Mouse (Mus musculus) heart, embryonic 14.5 days (tissue): Measurements from ENCODE around the gene Elf1. TPM values are rescaled to one million over a fixed set of nuclear protein-coding genes. Genes with fewer than 3 reads are reported as not detected.

ENCODE experiments used
- ATAC-seq: fragments of 200-750 bp; cut with Nextera tagmentation; 2 replicates; pipeline ENCODE4 v1.8.0; 2017; ENCODE audit warnings: low read depth, moderate TSS enrichment; ENCODE audit not compliant: insufficient number of reproducible peaks, insufficient read depth, low FRiP score
- H3K27ac ChIP-seq, 2 experiments: fragments of 200-500 bp in 1 of 2; fragments of 300-500 bp in 1 of 2; sonication (generic) in 1 of 2; replicated peaks in 1 of 2; 2 replicates each; pipeline ENCODE4 v1.5.1; 2012 to 2014; ENCODE audit warnings: low read depth in 2 of 2, low read length in 2 of 2, control low read depth in 1 of 2, mild to moderate bottlenecking in 1 of 2, mixed read lengths in 1 of 2; ENCODE audit not compliant: control insufficient read depth in 1 of 2, insufficient read depth in 1 of 2
- H3K27me3 ChIP-seq: fragments of 300-500 bp; sonication (generic); 2 replicates; pipeline ENCODE4 v1.6.1; 2014; ENCODE audit warnings: mild to moderate bottlenecking, low read length, control low read depth; ENCODE audit not compliant: control insufficient read depth, insufficient read depth
- H3K36me3 ChIP-seq: fragments of 300-500 bp; sonication (generic); 2 replicates; pipeline ENCODE4 v1.6.1; 2014; ENCODE audit warnings: mild to moderate bottlenecking, control low read depth, low read length, mixed read lengths; ENCODE audit not compliant: control insufficient read depth, insufficient read depth
- H3K4me1 ChIP-seq, 2 experiments: fragments of 200-500 bp in 1 of 2; fragments of 300-500 bp in 1 of 2; sonication (generic) in 1 of 2; 2 replicates each; pipeline ENCODE4 v1.6.1; 2012 to 2014; ENCODE audit warnings: low read length in 2 of 2, control low read depth in 1 of 2, mixed read lengths in 1 of 2; ENCODE audit not compliant: control insufficient read depth in 2 of 2, insufficient read depth in 2 of 2
- H3K4me2 ChIP-seq: fragments of 300-500 bp; sonication (generic); 2 replicates; pipeline ENCODE4 v1.6.1; 2014; ENCODE audit warnings: mild to moderate bottlenecking, low read length
- H3K4me3 ChIP-seq, 2 experiments: fragments of 200-500 bp in 1 of 2; fragments of 300-500 bp in 1 of 2; sonication (generic) in 1 of 2; 2 replicates each; pipeline ENCODE4 v1.5.1; 2012 to 2014; ENCODE audit warnings: low read length in 2 of 2, mild to moderate bottlenecking in 2 of 2, control low read depth in 1 of 2, low read depth in 1 of 2, moderate library complexity in 1 of 2; ENCODE audit not compliant: control insufficient read depth in 1 of 2, insufficient read depth in 1 of 2
- H3K9ac ChIP-seq: fragments of 300-500 bp; sonication (generic); 2 replicates; pipeline ENCODE4 v1.6.1; 2014; ENCODE audit warnings: mild to moderate bottlenecking, low read length
- H3K9me3 ChIP-seq: fragments of 300-500 bp; sonication (generic); 2 replicates; pipeline ENCODE4 v1.6.1; 2016; ENCODE audit warnings: low read length, control low read depth; ENCODE audit not compliant: control insufficient read depth
- WGBS: fragments of 180-500 bp; shearing (Covaris S2); extraction: QIAGEN DNeasy Blood & Tissue Kit; methylation state at CpG from one replicate; pipeline ENCODE4 v1.1.7; 2014; 5-methylcytosine and 5-hydroxymethylcytosine counted together
- microRNA-seq: library from miRNA; unstranded; fragments of <30 nt; microRNA quantifications from one replicate; pipeline ENCODE4, GENCODE M21; 2016
- polyA plus RNA-seq: library from polyadenylated mRNA; unstranded; fragments of >200 nt; fragmentation: Nextera tagmentation; extraction: Ambion mirVana; gene quantifications from 2 replicates; pipeline ENCODE4 v1.2.1, GENCODE M21; 2014

Elf1 gene
- polyA plus RNA-seq, 1 experiment from 2014 or later = 12.0 TPM

DNA sequence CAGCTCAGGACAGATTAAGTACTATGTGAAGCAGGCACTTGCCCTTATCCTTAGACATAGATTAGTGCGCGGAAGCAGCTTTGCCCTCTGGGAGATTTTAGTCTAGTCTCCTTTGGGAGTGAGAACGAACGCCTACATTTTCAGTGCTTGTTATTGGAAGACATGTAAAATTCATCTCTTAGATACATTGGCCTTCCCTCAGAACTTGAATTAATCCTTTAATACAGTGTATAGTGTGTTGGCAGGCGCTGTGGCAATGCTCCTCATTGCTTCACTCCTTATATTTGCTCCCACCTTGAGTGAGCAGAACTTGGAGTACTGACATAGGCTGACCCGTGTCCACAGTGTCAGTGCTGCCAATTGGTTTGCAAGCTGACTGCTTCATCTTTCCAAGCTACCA is 127.3 kb downstream of the Elf1 start:
- Histone ChIP-seq H3K4me1 (no peaks in the 10 kb centered on the region), H3K27me3 (no peaks in the 10 kb centered on the region), H3K4me2 (no peak overlapping the region), H3K36me3 (peaks cover 91% of the 10 kb centered on the region), H3K4me3 (no peak overlapping the region), H3K9ac (no peak overlapping the region), H3K9me3 (no peaks in the 10 kb centered on the region), H3K27ac (no peak overlapping the region)
- WGBS = 90% methylated on average over 6 of the region's 6 CpGs
- no peak for ATAC-seq

DNA sequence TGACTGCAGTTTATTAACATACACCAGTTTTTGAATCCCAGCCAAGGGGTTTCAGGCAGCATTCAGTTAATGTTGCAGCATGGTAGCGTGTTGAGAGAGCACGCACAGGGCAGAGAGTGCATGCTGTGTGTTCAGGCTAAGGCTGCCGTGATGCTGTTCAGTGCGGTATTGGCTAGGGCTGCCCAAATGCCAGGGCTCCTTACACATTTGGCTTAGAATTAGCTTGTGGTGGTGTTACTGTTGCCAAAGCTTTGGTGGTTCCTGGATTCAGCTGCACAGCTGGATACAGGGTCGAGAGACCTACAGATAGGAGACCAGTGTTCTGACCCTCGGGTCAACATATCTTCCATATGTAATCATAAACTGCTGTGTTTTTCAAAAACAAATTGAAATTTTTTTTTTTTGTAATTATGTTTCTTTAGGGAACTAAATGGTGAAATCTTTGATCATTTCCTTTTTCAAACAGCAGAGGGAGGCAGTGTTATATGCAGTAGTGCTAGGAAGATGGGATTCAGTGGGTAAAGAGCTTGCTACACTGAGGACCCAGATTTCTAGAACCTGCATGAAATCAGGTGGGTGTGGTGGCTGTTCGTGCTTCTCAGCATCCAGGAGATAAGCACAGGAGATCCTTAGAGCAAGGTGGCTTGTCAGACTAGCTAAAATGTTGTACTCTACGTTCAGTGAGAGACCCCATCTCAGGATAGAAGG is 136.3 kb downstream of the Elf1 start:
- H3K4me1 ChIP-seq = no peaks in the 10 kb centered on the region; a peak in 1 of 4 replicates
- no peaks in the 10 kb centered on the region for H3K9me3 ChIP-seq
- no peak for ATAC-seq
- no peak overlapping the region for H3K27ac ChIP-seq
- no peak overlapping the region for H3K4me3 ChIP-seq
- peaks cover 71% of the 10 kb centered on the region for H3K36me3 ChIP-seq
- H3K4me2 ChIP-seq = no peak overlapping the region
- H3K27me3 ChIP-seq = no peaks in the 10 kb centered on the region
- no peak overlapping the region for H3K9ac ChIP-seq
- 83% methylated on average over 8 of the region's 8 CpGs for WGBS

GRCm38 (mm10) chr14:79619802-79620201 is 138.8 kb downstream of the Elf1 start:
- no peaks in the 10 kb centered on the region for H3K9me3 ChIP-seq
- H3K36me3 ChIP-seq = peaks cover 69% of the 10 kb centered on the region
- no peak overlapping the region for H3K27ac ChIP-seq
- no peaks in the 10 kb centered on the region; a peak in 1 of 4 replicates for H3K4me1 ChIP-seq
- H3K9ac ChIP-seq = no peak overlapping the region
- H3K4me2 ChIP-seq = no peak overlapping the region
- ATAC-seq = no peak
- no peak overlapping the region for H3K4me3 ChIP-seq
- 94% methylated on average over 7 of the region's 7 CpGs for WGBS
- no peaks in the 10 kb centered on the region for H3K27me3 ChIP-seq

DNA sequence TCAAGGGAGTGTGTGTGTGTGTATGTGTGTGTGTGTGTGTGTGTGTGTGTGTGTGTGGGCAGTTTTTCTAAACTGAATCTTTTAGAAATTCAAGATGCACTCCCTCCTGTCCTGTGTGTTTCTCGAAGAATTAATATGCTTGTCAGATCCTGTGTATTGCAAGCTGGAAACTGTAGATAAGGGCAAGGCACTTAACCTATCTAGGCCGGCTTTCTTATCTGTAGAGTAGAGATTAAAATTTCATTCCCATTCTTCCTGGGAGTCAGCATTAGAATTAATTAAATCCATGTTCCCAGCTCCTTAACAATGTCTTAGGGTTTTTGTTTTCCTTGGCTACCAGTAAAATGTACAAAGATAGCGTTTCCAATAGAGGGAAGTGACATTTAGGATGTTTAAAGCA is 140.1 kb downstream of the Elf1 start:
- Histone ChIP-seq H3K4me2 (no peak overlapping the region), H3K36me3 (peaks cover 76% of the 10 kb centered on the region), H3K27ac (no peak overlapping the region), H3K4me1 (no peaks in the 10 kb centered on the region; a peak in 1 of 4 replicates), H3K4me3 (no peak overlapping the region), H3K9ac (no peak overlapping the region), H3K9me3 (no peaks in the 10 kb centered on the region), H3K27me3 (no peaks in the 10 kb centered on the region)
- no peak for ATAC-seq
- 15% methylated on average over 3 of the region's 3 CpGs for WGBS

Small RNA genes within 50 kb of the gene (microRNA-seq; reads per million reads assigned to microRNA genes)
- not detected for gene Gm27857

Other genes with a start within 250 kb of the Elf1 start
- gene Zfp957, start 233.8 kb upstream of the Elf1 start, polyA plus RNA-seq = not detected in 2 replicates
- gene Rgcc, start 179.5 kb upstream of the Elf1 start, polyA plus RNA-seq = 16.5 and 21.4 TPM in 2 replicates
- gene Naa16, start 90.4 kb upstream of the Elf1 start, polyA plus RNA-seq = 21.7 and 22.1 TPM in 2 replicates
- gene Mtrf1, start 83.4 kb upstream of the Elf1 start, polyA plus RNA-seq = 9.9 and 10.9 TPM in 2 replicates
- 9.4 and 10.8 TPM in 2 replicates for gene Kbtbd7, start 54.7 kb upstream of the Elf1 start, polyA plus RNA-seq
- 1.4 and 1.7 TPM in 2 replicates for gene Kbtbd6, start 29.4 kb upstream of the Elf1 start, polyA plus RNA-seq
- 27.0 and 29.2 TPM in 2 replicates for gene Wbp4, start 326 bp downstream of the Elf1 start, polyA plus RNA-seq
- gene Sugt1, start 106.5 kb downstream of the Elf1 start, polyA plus RNA-seq = 111 and 122 TPM in 2 replicates
- 2.5 and 3.8 TPM in 2 replicates for gene Cnmd, start 181.0 kb downstream of the Elf1 start, polyA plus RNA-seq